Mouse (Mus musculus) cortical plate, adult 2 months (tissue): Measurements from ENCODE around the gene Trim12c.

Experiments used
- CTCF ChIP-seq: fragments of 200-500 bp; IDR thresholded peaks from 2 replicates; pipeline ENCODE4 v1.5.1; 2011; ENCODE audit warnings: mild to moderate bottlenecking, control low read depth, low read length; ENCODE audit not compliant: insufficient read depth; ENCODE audit errors: extremely low read depth
- POLR2A ChIP-seq: fragments of 200-500 bp; IDR thresholded peaks from 2 replicates; pipeline ENCODE4 v1.6.1; 2011; ENCODE audit warnings: mild to moderate bottlenecking, low read length, control low read depth; ENCODE audit not compliant: insufficient read depth; ENCODE audit errors: extremely low read depth

GRCm38 (mm10) chr7:104401140-104401539, 48.0 kb upstream of the Trim12c start:
- TF ChIP-seq CTCF (no peak), POLR2A (no peak)
